Mouse (Mus musculus): ENCODE measurements at regions not wholly inside any gene's neighbourhood (a gene's known extent, or its start where the extent isn't known, plus 50 kb on each side); places are given as distances from the start of the nearest gene placed in this dataset.

GRCm38 (mm10) chr3:40164181-40164580 is 366.9 kb upstream of the Intu start:
- no peak for DNase-seq (ENCODE audit: low spot score in 2 of 2)

- no peak for DNase-seq (ENCODE audit: low spot score in 2 of 2)
Measured at GRCm38 (mm10) chr3:40167970-40168626, 363.0 kb upstream of the Intu start.

DNA sequence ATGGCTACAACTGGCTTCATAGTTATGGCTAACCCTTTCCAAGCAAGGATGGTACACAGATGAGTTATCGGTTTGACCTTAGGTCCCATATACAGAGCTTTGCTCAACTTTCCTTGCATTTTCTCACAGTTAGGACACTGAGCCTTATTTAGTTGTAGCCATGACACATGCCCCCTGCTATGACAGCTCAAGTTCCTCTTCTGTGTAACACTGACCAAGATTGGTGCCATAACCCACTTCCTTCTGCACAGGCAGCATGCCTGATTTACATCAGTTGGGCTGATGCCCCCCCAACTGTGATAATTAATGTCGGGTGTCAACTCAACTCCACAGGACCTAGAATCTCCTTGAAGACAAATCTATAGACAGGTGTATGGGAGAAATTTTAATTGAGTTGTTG is 361.5 kb upstream of the Intu start:
- DNase-seq (ENCODE audit: low spot score in 2 of 2) = no peak

- no peak for DNase-seq (ENCODE audit: low spot score in 2 of 2)
Measured at GRCm38 (mm10) chr3:40179726-40180317, 351.3 kb upstream of the Intu start.

DNA sequence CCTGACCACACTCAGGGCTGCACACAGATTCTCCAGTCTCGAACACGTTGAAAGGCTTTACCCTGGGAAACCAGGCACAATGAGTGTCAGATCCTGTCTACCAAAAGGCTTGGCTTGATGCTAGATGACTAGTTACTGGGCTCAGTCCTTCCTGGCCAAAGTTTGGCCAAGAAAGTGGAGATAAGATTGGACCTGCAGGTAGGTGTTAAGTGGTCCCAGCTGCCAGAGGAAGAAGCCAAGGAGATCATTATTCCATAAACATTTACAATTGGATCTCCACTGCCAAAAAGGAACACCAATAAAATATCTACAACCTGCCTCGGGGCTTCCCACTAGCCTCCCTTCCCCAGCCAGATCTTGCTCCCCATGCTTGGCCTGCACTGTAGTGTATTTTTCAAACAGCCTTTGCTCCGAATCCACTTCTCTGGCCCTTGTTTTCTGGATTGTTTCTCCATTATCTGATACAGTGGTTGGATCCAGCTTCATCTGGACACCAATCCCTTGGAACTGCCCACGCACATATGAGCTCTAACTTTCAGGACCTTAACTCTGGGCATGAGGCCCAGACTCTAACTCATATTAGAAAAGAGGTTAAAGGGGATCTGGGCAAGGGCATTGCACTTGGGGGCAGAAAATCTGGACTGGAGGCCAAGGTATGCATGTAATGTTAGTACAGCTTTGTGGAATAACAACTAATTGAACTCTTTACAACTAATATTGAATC is 345.3 kb upstream of the Intu start:
- no peak for DNase-seq (ENCODE audit: low spot score in 2 of 2)

DNA sequence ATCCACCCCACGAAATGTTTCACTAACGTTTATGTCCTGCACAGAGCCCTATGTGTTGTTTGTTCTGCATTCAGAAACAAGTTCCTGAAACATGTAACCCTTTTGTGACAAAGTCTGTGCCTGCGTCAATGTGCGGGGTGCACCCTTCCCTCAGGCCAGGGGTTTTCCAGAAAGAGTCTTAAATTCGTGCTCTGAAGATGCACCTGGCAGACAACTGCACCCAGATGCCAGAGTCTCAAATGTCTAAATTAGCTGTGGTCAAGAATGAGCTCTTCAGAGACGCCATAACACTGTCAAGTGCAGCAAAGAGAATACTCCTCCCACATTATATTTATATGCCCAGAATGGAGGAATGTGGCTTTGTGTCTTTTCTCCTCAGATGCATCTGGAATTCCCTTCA is 341.6 kb upstream of the Intu start:
- DNase-seq (ENCODE audit: low spot score in 2 of 2) = no peak

DNA sequence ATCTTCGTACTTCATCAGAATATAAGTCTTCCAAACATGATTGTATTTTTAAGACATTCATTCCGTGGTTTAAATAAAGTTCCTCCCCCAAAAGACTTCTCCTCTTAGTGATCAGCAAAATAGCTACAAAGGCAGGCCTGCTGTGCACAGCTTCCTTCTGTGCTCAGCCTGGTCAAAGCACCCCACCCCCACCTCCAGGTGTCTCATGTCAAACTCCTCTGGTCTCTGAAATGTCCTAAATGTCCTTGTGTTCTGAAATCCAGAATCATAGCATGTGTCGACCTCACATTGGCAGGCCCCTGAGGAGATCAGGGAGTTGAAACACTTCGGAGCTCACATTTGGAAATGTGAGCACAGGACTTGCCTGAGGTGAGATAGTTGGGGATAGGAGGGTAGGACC is 341.1 kb upstream of the Intu start:
- DNase-seq (ENCODE audit: low spot score in 2 of 2) = no peak

- DNase-seq (ENCODE audit: low spot score in 2 of 2) = no peak
Measured at GRCm38 (mm10) chr3:40200174-40200573, 330.9 kb upstream of the Intu start.

GRCm38 (mm10) chr3:40206326-40206725 is 324.8 kb upstream of the Intu start:
- no peak for DNase-seq (ENCODE audit: low spot score in 2 of 2)

- no peak for DNase-seq (ENCODE audit: low spot score in 2 of 2)
Measured at GRCm38 (mm10) chr3:40211793-40212192, 319.3 kb upstream of the Intu start.

- no peak for DNase-seq (ENCODE audit: low spot score in 2 of 2)
Measured at GRCm38 (mm10) chr3:40226772-40227171, 304.3 kb upstream of the Intu start.

DNA sequence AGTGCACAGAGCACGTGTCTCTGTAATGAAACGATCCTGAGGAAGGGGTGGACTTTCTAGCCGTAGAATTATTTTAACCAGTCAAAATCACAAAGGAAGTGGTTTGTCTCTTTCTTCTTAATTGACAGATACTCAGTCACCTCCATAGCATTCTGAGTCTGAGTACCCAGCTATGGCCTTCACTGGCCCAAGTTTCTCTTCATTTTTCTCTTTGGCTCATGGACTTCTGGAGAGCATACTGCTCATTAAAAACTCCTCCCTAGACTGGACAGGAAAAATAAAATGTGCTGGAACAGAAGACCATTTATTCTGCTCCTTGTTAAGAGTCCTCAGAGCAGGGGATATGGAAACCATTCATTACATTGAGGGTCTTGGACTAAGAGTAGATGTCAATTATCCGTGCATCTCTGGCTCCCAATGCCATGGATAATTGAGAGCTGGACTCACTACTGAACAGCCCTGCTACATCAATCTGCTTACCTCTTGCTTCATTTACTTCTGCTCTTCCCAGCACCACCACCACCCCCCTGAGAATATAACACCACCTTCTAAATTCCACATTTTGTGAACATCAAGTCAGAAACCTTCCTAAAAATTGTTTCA is 287.5 kb upstream of the Intu start:
- DNase-seq (ENCODE audit: low spot score in 2 of 2) = no peak

DNA sequence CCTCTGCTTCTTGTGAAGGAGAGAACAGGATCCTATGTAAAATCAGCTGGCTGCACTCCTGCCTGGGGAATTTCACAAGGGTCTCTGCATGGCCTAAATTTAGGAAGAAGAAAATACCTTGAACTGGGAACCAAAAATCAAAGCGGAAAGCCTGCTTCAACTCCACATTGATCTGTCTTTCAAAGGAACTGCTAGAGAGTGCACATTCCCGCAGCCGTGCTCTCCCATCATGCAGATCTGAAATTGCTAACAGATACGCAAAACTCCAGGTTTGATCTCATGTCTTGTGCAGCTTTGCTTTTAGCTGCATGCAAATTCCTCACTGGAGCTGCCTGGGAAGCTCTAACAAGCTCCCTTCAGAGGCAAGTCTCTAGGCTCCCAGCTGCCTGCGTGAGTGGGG is 276.7 kb upstream of the Intu start:
- DNase-seq (ENCODE audit: low spot score in 2 of 2) = no peak

GRCm38 (mm10) chr3:40262536-40262935 is 268.6 kb upstream of the Intu start:
- DNase-seq (ENCODE audit: low spot score in 2 of 2) = no peak

GRCm38 (mm10) chr3:40267514-40267913 is 263.6 kb upstream of the Intu start:
- DNase-seq (ENCODE audit: low spot score in 2 of 2) = no peak

DNA sequence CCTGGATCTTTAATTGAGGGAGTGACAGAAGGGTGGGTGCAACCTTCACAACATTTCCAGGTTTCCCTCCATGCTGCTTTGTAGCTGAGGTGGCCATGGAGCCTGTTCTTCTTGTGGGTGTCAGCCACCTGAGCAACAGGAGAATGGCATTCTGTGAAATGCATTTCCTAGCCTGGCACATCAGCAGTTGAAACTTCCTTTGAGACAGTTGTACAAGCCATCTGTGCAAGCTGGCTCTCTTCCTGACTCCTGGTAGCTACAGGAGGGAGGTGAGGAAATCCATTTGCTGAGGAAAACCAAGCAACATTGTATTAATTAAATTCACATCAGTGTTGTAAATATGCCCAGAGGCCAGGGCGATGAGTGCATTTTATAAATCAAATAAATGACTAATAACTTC is 248.2 kb upstream of the Intu start:
- DNase-seq (ENCODE audit: low spot score in 2 of 2) = no peak

DNA sequence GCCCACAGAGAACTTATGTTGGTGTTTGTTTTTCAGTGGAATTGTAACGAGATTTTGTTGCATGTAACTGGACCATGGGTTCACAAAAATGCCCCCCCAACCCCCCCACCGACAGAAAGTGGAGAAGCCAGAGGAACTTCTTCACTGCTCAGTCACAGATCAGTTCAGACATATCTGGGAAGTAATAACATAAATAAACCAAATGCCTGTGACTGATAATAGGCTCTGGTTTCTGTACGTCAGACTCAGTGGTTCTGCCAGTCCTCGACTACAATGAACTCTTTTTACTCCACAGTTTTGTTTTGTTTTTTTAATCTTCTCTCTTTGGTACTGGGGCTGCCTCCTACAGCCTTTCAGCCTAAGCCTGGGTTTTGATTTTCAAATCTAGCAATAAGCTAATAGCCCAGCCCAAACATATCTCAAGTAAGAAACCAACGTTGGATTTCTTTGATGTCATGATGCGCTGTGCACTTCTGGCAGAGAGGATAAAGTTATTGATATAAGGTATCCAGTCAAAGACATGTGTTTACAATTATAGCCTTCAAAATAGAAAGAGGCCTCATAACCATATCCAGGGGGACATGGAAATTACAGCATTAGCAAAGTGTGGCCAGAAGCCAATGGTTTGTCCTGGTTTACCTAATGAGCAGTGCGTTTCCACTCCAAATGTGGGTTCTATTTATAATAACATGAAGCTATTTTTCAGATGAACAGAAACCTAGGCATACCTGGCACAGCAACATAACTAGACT is 244.0 kb upstream of the Intu start:
- no peak for DNase-seq (ENCODE audit: low spot score in 2 of 2)

DNA sequence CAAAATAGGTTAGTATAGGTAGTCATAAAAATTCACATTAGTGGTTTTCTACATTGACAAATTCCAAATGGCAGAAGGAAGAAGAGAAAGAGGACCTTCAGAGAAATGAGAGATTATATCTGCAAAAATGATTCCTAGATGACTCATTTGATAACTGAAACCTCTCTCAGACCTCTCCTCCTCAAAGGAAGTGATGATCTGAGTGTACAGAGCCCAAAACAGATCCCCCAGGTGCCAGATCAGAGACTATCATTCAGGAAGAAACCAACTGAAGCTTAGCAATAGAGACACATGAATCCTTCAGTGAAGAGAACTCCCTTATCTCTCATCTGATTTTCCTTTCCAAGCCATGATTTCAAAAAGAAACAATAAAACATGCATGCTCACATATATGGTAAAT is 234.0 kb upstream of the Intu start:
- DNase-seq (ENCODE audit: low spot score in 2 of 2) = no peak

DNA sequence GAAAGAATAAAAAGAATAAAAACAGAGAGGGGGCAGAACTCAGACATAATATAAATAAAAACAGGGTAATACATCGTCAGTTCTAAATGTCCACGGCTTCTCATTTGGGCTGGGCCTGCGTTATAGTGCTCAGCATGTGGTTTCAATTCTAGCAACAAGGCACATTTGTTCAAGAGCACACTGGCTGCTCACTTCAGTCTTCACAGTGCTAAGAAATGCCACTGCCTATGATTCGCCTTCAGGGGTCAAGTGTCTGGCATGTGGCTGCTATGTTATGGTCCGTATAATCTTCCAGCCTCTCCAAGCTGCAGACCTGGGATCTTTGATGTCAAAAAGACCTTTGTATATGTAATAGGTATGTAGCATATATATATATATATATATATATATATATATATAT is 210.8 kb upstream of the Intu start:
- DNase-seq (ENCODE audit: low spot score in 2 of 2) = no peak

GRCm38 (mm10) chr3:40325872-40326803 is 204.9 kb upstream of the Intu start:
- no peak for DNase-seq (ENCODE audit: low spot score in 2 of 2)
